In genomic region chrX:75873813-75874212, GRCm38 (mm10) we compare ENCODE assay signal across 8 mouse cellular contexts. TPM values are rescaled to one million over a fixed set of nuclear protein-coding genes. Genes with fewer than 3 reads are reported as not detected.
A peak's percentile ranks its signal among the peaks of the same experiment; 100 is the strongest.
DNase-seq lines count a peak whose midpoint lies in the region; ATAC-seq lines count a peak whose summit lies in the region.

No protein-coding gene starts in this region.

- H3K27me3 ChIP-seq in erythroblast, embryonic 14.5 days (ENCODE audit: control insufficient read depth): peaks cover 19% of the 10 kb centered on the region
- no peaks in the 10 kb centered on the region for H3K27me3 ChIP-seq in forebrain, embryonic 15.5 days
- 0 out of 2 replicates have a peak, but pooled peaks cover 3% of the 10 kb centered on the region for H3K27me3 ChIP-seq in hindbrain, embryonic 10.5 days (ENCODE audit: insufficient read depth, poor library complexity, severe bottlenecking)
- H3K27me3 ChIP-seq in midbrain, embryonic 10.5 days (ENCODE audit: low read depth, poor library complexity, severe bottlenecking): no peaks in the 10 kb centered on the region; the same call in 1 of the 2 replicates

- H3K4me3 ChIP-seq in erythroblast, embryonic 14.5 days (replicated peaks): peak overlapping the region; percentile 55
- peak overlapping the region; percentile 50 for H3K4me3 ChIP-seq in forebrain, embryonic 15.5 days
- H3K4me3 ChIP-seq in hindbrain, embryonic 10.5 days: peak overlapping the region; percentile 60
- peak overlapping the region; percentile 60 for H3K4me3 ChIP-seq in midbrain, embryonic 10.5 days

- H3K4me1 ChIP-seq in erythroblast, embryonic 14.5 days (ENCODE audit: control insufficient read depth): peaks cover 5% of the 10 kb centered on the region
- no peaks in the 10 kb centered on the region for H3K4me1 ChIP-seq in forebrain, embryonic 15.5 days
- H3K4me1 ChIP-seq in hindbrain, embryonic 10.5 days (replicated peaks): no peaks in the 10 kb centered on the region; the same call in 1 of the 2 replicates
- H3K4me1 ChIP-seq in midbrain, embryonic 10.5 days: no peaks in the 10 kb centered on the region; the same call in 1 of the 2 replicates

- peak; percentile 8 for DNase-seq in cerebellum, adult 11 months
- peak; percentile 42 for DNase-seq in hindbrain, embryonic 10.5 days (ENCODE audit: low spot score)
- peak; percentile 22 for DNase-seq in left cerebral cortex, postnatal 4 days
- peak; percentile 49 for DNase-seq in midbrain, embryonic 10.5 days (ENCODE audit: low spot score)
- DNase-seq in testis, postnatal 14 days (ENCODE audit: low spot score): peak; percentile 2

- no peaks in the 10 kb centered on the region for H3K36me3 ChIP-seq in erythroblast, embryonic 14.5 days (ENCODE audit: control insufficient read depth)
- H3K36me3 ChIP-seq in forebrain, embryonic 15.5 days: no peaks in the 10 kb centered on the region
- no peaks in the 10 kb centered on the region for H3K36me3 ChIP-seq in hindbrain, embryonic 10.5 days
- H3K36me3 ChIP-seq in midbrain, embryonic 10.5 days: no peaks in the 10 kb centered on the region

- no peak overlapping the region for H3K27ac ChIP-seq in forebrain, embryonic 15.5 days (replicated peaks)
- peak overlapping the region; percentile 84 for H3K27ac ChIP-seq in hindbrain, embryonic 10.5 days
- H3K27ac ChIP-seq in midbrain, embryonic 10.5 days (replicated peaks): peak overlapping the region; percentile 83

- WGBS in forebrain, embryonic 15.5 days: 17% methylated on average over 15 of the region's 15 CpGs
- WGBS in hindbrain, embryonic 10.5 days: 13% methylated on average over 15 of the region's 15 CpGs
- 9% methylated on average over 15 of the region's 15 CpGs for WGBS in midbrain, embryonic 10.5 days

- ATAC-seq in erythroblast, adult 5-6 weeks (replicated peaks; ENCODE audit: low FRiP score, poor library complexity, severe bottlenecking): no peak
- ATAC-seq in forebrain, embryonic 15.5 days (replicated peaks): peak; percentile 26; the same call in 1 of the 2 replicates

- H3K9ac ChIP-seq in forebrain, embryonic 15.5 days (replicated peaks): peak overlapping the region; percentile 46

- intact Hi-C loops in left cerebral cortex, postnatal 4 days (cut with DNase I): no loop called here

- no peaks in the 10 kb centered on the region for H3K9me3 ChIP-seq in erythroblast, embryonic 14.5 days (ENCODE audit: control insufficient read depth, low read length)
- no peaks in the 10 kb centered on the region for H3K9me3 ChIP-seq in forebrain, embryonic 15.5 days
- no peaks in the 10 kb centered on the region for H3K9me3 ChIP-seq in hindbrain, embryonic 10.5 days
- no peaks in the 10 kb centered on the region for H3K9me3 ChIP-seq in midbrain, embryonic 10.5 days (replicated peaks)

- H3K4me2 ChIP-seq in forebrain, embryonic 15.5 days (replicated peaks): peak overlapping the region; percentile 60

RNA-seq across cellular contexts. Expression of gene Pls3, which starts 1.2 kb away (rescaled TPM):
- polyA plus RNA-seq in erythroblast, embryonic 14.5 days (2012): 0.02 TPM in 1 of 2 replicates, not detected in the other
- 0.19 TPM in 1 of 2 replicates, not detected in the other for total RNA-seq in erythroblast, adult 5-6 weeks (2015; ENCODE audit: low replicate concordance)
- total RNA-seq in erythroblast, adult 5-6 weeks (2017; ENCODE audit: low replicate concordance): 0.34 and 0.98 TPM in 2 replicates
- 38.6 and 39.3 TPM in 2 replicates for polyA plus RNA-seq in forebrain, embryonic 15.5 days (2015; fragmentation: Nextera tagmentation; extraction: Ambion mirVana)
- 62.9 and 73.2 TPM in 2 replicates for polyA plus RNA-seq in hindbrain, embryonic 10.5 days (2016; fragmentation: Nextera tagmentation; extraction: Ambion mirVana)
- 10 to 100 TPM; 65.3 to 69.4 TPM for total RNA-seq in left cerebral cortex, postnatal 4 days (2021)
- polyA plus RNA-seq in midbrain, embryonic 10.5 days (2016; fragmentation: Nextera tagmentation; extraction: Ambion mirVana): 75.8 and 84.1 TPM in 2 replicates

Comparison
In these comparisons a context has a peak if more than half of its experiments do, and no peak if none do; other contexts are left out.
1. RNA of gene Pls3, which starts 1.2 kb away (polyA plus RNA-seq): 75.8 to 84.1 TPM in midbrain, embryonic 10.5 days, 62.9 to 73.2 TPM in hindbrain, embryonic 10.5 days and 38.6 to 39.3 TPM in forebrain, embryonic 15.5 days; 0.02 TPM in erythroblast, embryonic 14.5 days; every median in the first group is over 10 times any median in the second.
2. Peak in every context shown above with its lines, with median percentiles within 50 percentile points of each other: H3K4me3 ChIP-seq and DNase-seq.